14 mouse cellular contexts compared by ENCODE assay signal in the genomic region with DNA sequence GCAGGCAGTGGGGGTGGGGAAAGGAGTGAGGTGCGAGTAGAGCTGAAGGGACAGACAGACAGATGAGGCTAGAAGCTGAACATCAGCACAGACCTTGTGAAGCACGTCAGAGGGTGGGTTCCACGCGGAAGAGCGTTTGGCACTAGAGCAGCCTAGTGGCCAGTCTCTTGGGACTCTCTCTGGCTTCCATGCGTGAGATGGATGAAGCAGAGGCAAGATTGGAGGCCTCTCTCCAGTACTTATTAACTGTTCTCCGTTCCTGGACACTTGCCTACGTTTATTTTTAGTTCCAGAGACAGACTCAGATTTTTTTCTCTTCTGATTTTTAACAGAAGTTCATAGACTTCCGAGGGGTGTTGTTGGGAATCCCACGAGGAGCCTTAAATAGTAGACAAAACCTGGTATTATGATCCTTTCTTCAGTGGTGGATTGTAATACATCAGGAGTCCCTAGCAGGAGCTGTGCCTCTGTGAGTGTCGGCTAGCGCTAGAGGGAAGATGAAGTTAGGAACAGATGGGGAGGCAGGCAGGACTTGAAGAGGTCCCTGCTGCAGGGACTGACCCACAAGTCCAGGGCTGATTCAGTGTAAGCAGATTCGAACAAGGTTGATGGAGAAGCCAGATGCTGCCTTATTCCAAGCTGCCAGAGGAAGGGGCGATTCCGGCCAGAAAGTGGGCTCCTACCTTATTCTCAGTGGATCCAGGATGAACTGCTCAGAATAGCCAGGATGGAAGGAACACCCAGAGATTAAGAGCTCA. TPM values are rescaled to one million over a fixed set of nuclear protein-coding genes. Genes with fewer than 3 reads are reported as not detected.
DNase-seq lines count a peak whose midpoint lies in the region; ATAC-seq and TF ChIP-seq lines count a peak whose summit lies in the region.
"Had no signal": no experiment of that assay in that cellular context is flagged by ENCODE, and none has a peak within 500 bp of the region (broad histone marks: within the 10 kb centered on the region; RNA-seq: fewer than 3 reads in every experiment).

No protein-coding gene starts in this region.

- no peaks in the 10 kb centered on the region for H3K27me3 ChIP-seq in embryonic facial prominence, embryonic 14.5 days (replicated peaks; ENCODE audit: control insufficient read depth, insufficient read depth, low read length)
- no peaks in the 10 kb centered on the region for H3K27me3 ChIP-seq in embryonic facial prominence, embryonic 10.5 days (replicated peaks; ENCODE audit: low read depth, poor library complexity, severe bottlenecking)
- no peaks in the 10 kb centered on the region for H3K27me3 ChIP-seq in lung, embryonic 16.5 days (ENCODE audit: control insufficient read depth, insufficient read depth, low read depth, low read length)
- H3K27me3 ChIP-seq in midbrain, embryonic 13.5 days = no peaks in the 10 kb centered on the region
- H3K27me3 ChIP-seq: midbrain, embryonic 12.5 days had no signal

- H3K9ac ChIP-seq in embryonic facial prominence, embryonic 14.5 days (ENCODE audit: low read depth, low read length) = no peak overlapping the region
- no peak overlapping the region for H3K9ac ChIP-seq in lung, embryonic 16.5 days (ENCODE audit: low read length)
- no peak overlapping the region for H3K9ac ChIP-seq in midbrain, embryonic 13.5 days (replicated peaks)
- H3K9ac ChIP-seq: liver, embryonic 12.5 days; midbrain, embryonic 12.5 days had no signal

- no peak for TF ChIP-seq POLR2A in olfactory bulb, adult 2 months (IDR thresholded peaks at IDR 0.05; ENCODE audit: insufficient read depth, low read depth, low read length)

- peaks cover 5% of the 10 kb centered on the region; the same call in 1 of the 2 replicates for H3K4me1 ChIP-seq in embryonic facial prominence, embryonic 14.5 days (ENCODE audit: control insufficient read depth, insufficient read depth, low read length)
- no peaks in the 10 kb centered on the region for H3K4me1 ChIP-seq in embryonic facial prominence, embryonic 10.5 days
- H3K4me1 ChIP-seq in lung, embryonic 16.5 days (replicated peaks; ENCODE audit: control insufficient read depth, insufficient read depth, low read length) = peaks cover 8% of the 10 kb centered on the region
- H3K4me1 ChIP-seq in olfactory bulb, adult 2 months (ENCODE audit: control insufficient read depth, insufficient read depth, low read length) = peaks cover 8% of the 10 kb centered on the region
- peaks cover 1% of the 10 kb centered on the region; the same call in 1 of the 2 replicates for H3K4me1 ChIP-seq in midbrain, embryonic 13.5 days (replicated peaks)
- H3K4me1 ChIP-seq: liver, embryonic 12.5 days; midbrain, embryonic 12.5 days had no signal

- ATAC-seq in embryonic facial prominence, embryonic 14.5 days (ENCODE audit: low read depth) = peak; percentile 22; the same call in 1 of the 2 replicates
- ATAC-seq in lung, embryonic 16.5 days (ENCODE audit: low read depth) = peak; percentile 32; the same call in 1 of the 2 replicates
- no peak for ATAC-seq in midbrain, embryonic 13.5 days
- ATAC-seq: forebrain, embryonic 16.5 days; liver, embryonic 12.5 days had no signal

- no peak for TF ChIP-seq CTCF in olfactory bulb, adult 2 months (IDR thresholded peaks at IDR 0.05; ENCODE audit: insufficient read depth, low read depth, low read length)

- peaks cover 4% of the 10 kb centered on the region; the same call in 1 of the 2 replicates for H3K9me3 ChIP-seq in embryonic facial prominence, embryonic 14.5 days (ENCODE audit: control insufficient read depth, low read length)
- no peaks in the 10 kb centered on the region for H3K9me3 ChIP-seq in embryonic facial prominence, embryonic 10.5 days
- no peaks in the 10 kb centered on the region for H3K9me3 ChIP-seq in lung, embryonic 16.5 days (ENCODE audit: control insufficient read depth, low read length)
- no peaks in the 10 kb centered on the region for H3K9me3 ChIP-seq in midbrain, embryonic 13.5 days
- H3K9me3 ChIP-seq: G1E; liver, embryonic 12.5 days; midbrain, embryonic 12.5 days had no signal

- no peak overlapping the region for H3K27ac ChIP-seq in embryonic facial prominence, embryonic 14.5 days (replicated peaks; ENCODE audit: low read depth, low read length)
- H3K27ac ChIP-seq in embryonic facial prominence, embryonic 10.5 days (replicated peaks) = no peak overlapping the region
- peak overlapping the region; percentile 49 for H3K27ac ChIP-seq in lung, embryonic 16.5 days (ENCODE audit: low read length)
- peak overlapping the region; percentile 40; the same call in 1 of the 2 replicates for H3K27ac ChIP-seq in olfactory bulb, adult 2 months (ENCODE audit: insufficient read depth, low read depth, low read length)
- no peak overlapping the region for H3K27ac ChIP-seq in midbrain, embryonic 13.5 days
- H3K27ac ChIP-seq: liver, embryonic 12.5 days; midbrain, embryonic 12.5 days had no signal

- no peaks in the 10 kb centered on the region for H3K36me3 ChIP-seq in embryonic facial prominence, embryonic 14.5 days (ENCODE audit: control insufficient read depth, insufficient read depth, low read length)
- H3K36me3 ChIP-seq in embryonic facial prominence, embryonic 10.5 days (replicated peaks) = no peaks in the 10 kb centered on the region
- H3K36me3 ChIP-seq in lung, embryonic 16.5 days (ENCODE audit: control insufficient read depth, insufficient read depth, low read length) = no peaks in the 10 kb centered on the region
- no peaks in the 10 kb centered on the region for H3K36me3 ChIP-seq in midbrain, embryonic 13.5 days
- H3K36me3 ChIP-seq: G1E; liver, embryonic 12.5 days; midbrain, embryonic 12.5 days had no signal

- no peak overlapping the region for H3K4me2 ChIP-seq in embryonic facial prominence, embryonic 14.5 days (ENCODE audit: low read depth, low read length)
- H3K4me2 ChIP-seq in lung, embryonic 16.5 days (ENCODE audit: low read depth, low read length) = no peak overlapping the region
- no peak overlapping the region for H3K4me2 ChIP-seq in midbrain, embryonic 13.5 days (replicated peaks)
- H3K4me2 ChIP-seq: liver, embryonic 12.5 days; midbrain, embryonic 12.5 days had no signal

- peak; percentile 72 for DNase-seq in embryonic facial prominence, embryonic 14.5 days (ENCODE audit: low spot score)
- no peak for DNase-seq in embryonic facial prominence, embryonic 10.5 days (ENCODE audit: low spot score)
- DNase-seq in lung, adult 18-20 months = no peak
- DNase-seq in heart, postnatal 4 days = peak; percentile 42
- no peak for DNase-seq in thymus, postnatal 10 days (ENCODE audit: low spot score in 2 of 2)
- DNase-seq: adrenal gland, adult 8-10 months; cerebellum, adult 11-12 months had no signal

- H3K4me3 ChIP-seq in embryonic facial prominence, embryonic 14.5 days (ENCODE audit: low read depth, low read length) = no peak overlapping the region
- H3K4me3 ChIP-seq in embryonic facial prominence, embryonic 10.5 days = no peak overlapping the region
- no peak overlapping the region for H3K4me3 ChIP-seq in lung, embryonic 16.5 days (ENCODE audit: low read length)
- H3K4me3 ChIP-seq in olfactory bulb, adult 2 months (ENCODE audit: insufficient read depth, low read depth, low read length) = no peak overlapping the region
- no peak overlapping the region for H3K4me3 ChIP-seq in midbrain, embryonic 13.5 days (replicated peaks)
- H3K4me3 ChIP-seq: liver, embryonic 12.5 days; midbrain, embryonic 12.5 days had no signal

- 58% methylated on average over 15 of the region's 15 CpGs for WGBS in embryonic facial prominence, embryonic 14.5 days
- 79% methylated on average over 15 of the region's 15 CpGs for WGBS in embryonic facial prominence, embryonic 10.5 days
- 44% methylated on average over 15 of the region's 15 CpGs for WGBS in lung, embryonic 16.5 days
- WGBS in olfactory bulb, adult 2 months = 48% methylated on average over 15 of the region's 15 CpGs
- WGBS in midbrain, embryonic 13.5 days = 79% methylated on average over 15 of the region's 15 CpGs

RNA-seq across cellular contexts. Expression of gene Cmtm4, which starts 10.0 kb away (rescaled TPM):
- 4.1 and 4.3 TPM in 2 replicates for polyA plus RNA-seq in embryonic facial prominence, embryonic 14.5 days (2014; fragmentation: Nextera tagmentation; extraction: Ambion mirVana)
- 2.2 and 2.4 TPM in 2 replicates for polyA plus RNA-seq in embryonic facial prominence, embryonic 10.5 days (2016; fragmentation: Nextera tagmentation; extraction: Ambion mirVana)
- polyA plus RNA-seq in lung, embryonic 16.5 days (2015; fragmentation: Nextera tagmentation; extraction: Ambion mirVana) = 2.5 and 2.6 TPM in 2 replicates
- 10 to 100 TPM; 17.1 to 17.2 TPM for total RNA-seq in heart, postnatal 4 days (2021)
- not detected in 2 replicates for polyA plus RNA-seq in olfactory bulb, adult 2 months (2012; ENCODE audit: insufficient read depth, insufficient read length, low replicate concordance, missing spikeins)
- 1.8 TPM in 2 replicates for polyA plus RNA-seq in midbrain, embryonic 13.5 days (2015; fragmentation: Nextera tagmentation; extraction: Ambion mirVana)
- polyA plus RNA-seq: G1E had no signal

RNA-seq across cellular contexts. Expression of gene Dync1li2, which starts 37.2 kb away (rescaled TPM):
- 52.5 and 53.8 TPM in 2 replicates for polyA plus RNA-seq in embryonic facial prominence, embryonic 14.5 days (2014; fragmentation: Nextera tagmentation; extraction: Ambion mirVana)
- polyA plus RNA-seq in embryonic facial prominence, embryonic 10.5 days (2016; fragmentation: Nextera tagmentation; extraction: Ambion mirVana) = 69.3 and 74.4 TPM in 2 replicates
- polyA plus RNA-seq in lung, embryonic 16.5 days (2015; fragmentation: Nextera tagmentation; extraction: Ambion mirVana) = 60.8 and 62.9 TPM in 2 replicates
- total RNA-seq in heart, postnatal 4 days (2021) = 100 to 1,000 TPM in 1 of 2 experiments, 10 to 100 TPM in 1; 92.6 to 107 TPM
- 65.6 TPM in 1 of 2 replicates, not detected in the other for polyA plus RNA-seq in olfactory bulb, adult 2 months (2012; ENCODE audit: insufficient read depth, insufficient read length, low replicate concordance, missing spikeins)
- 120 and 124 TPM in 2 replicates for polyA plus RNA-seq in midbrain, embryonic 13.5 days (2015; fragmentation: Nextera tagmentation; extraction: Ambion mirVana)

Comparison
In these comparisons a context has a peak if more than half of its experiments do, and no peak if none do; other contexts are left out.
1. DNase-seq: peak in embryonic facial prominence, embryonic 14.5 days (single experiment) and heart, postnatal 4 days (single experiment); none in embryonic facial prominence, embryonic 10.5 days (single experiment), lung, adult 18-20 months (0 of 2) and thymus, postnatal 10 days (0 of 2).
2. H3K27ac ChIP-seq: peak in lung, embryonic 16.5 days (single experiment) and olfactory bulb, adult 2 months (single experiment); none in embryonic facial prominence, embryonic 14.5 days (single experiment), embryonic facial prominence, embryonic 10.5 days (single experiment) and midbrain, embryonic 13.5 days (single experiment).